Mouse (Mus musculus): ENCODE measurements around the gene Aurkb. TPM values are rescaled to one million over a fixed set of nuclear protein-coding genes. Genes with fewer than 3 reads are reported as not detected.
A peak's percentile ranks its signal among the peaks of the same experiment; 100 is the strongest.
"Not testable (repeated sequence)": the region's sequence is repeated elsewhere in the genome, so short reads cannot be mapped to it uniquely, and the experiment has no call there.

Aurkb gene
- under 1 TPM; 0.53 to 0.80 (median 0.62) TPM for total RNA-seq (2022)

- DNase-seq (ENCODE audit: low spot score in 2 of 2), result peak; percentile 50 to 61
Observed at GRCm38 (mm10) chr11:69045531-69046394, at the start of gene Aurkb. TSS of gene Aurkb (plus strand) at chr11:69045647.

- no peak for DNase-seq (ENCODE audit: low spot score in 2 of 2)
Observed at GRCm38 (mm10) chr11:68997080-68997479, 48.4 kb upstream of the Aurkb start.

- not testable (repeated sequence) for DNase-seq (ENCODE audit: low spot score in 2 of 2)
Observed at GRCm38 (mm10) chr11:69002782-69003181, 42.7 kb upstream of the Aurkb start.

GRCm38 (mm10) chr11:69003592-69003991 lies 41.9 kb upstream of the Aurkb start:
- DNase-seq (ENCODE audit: low spot score in 2 of 2), result no peak

GRCm38 (mm10) chr11:69005193-69005592 lies 40.3 kb upstream of the Aurkb start:
- no peak for DNase-seq (ENCODE audit: low spot score in 2 of 2)

- not testable (repeated sequence) for DNase-seq (ENCODE audit: low spot score in 2 of 2)
Observed at GRCm38 (mm10) chr11:69006575-69006974, 38.9 kb upstream of the Aurkb start.

GRCm38 (mm10) chr11:69008182-69009121 lies 37.0 kb upstream of the Aurkb start, which contains the start of gene Pfas:
TSS of gene Pfas (minus strand) at chr11:69008460.
- DNase-seq (ENCODE audit: low spot score in 2 of 2), result peak; percentile 87 to 88

- DNase-seq (ENCODE audit: low spot score in 2 of 2), result no peak
Observed at GRCm38 (mm10) chr11:69009508-69009907, 35.9 kb upstream of the Aurkb start.

- no peak for DNase-seq (ENCODE audit: low spot score in 2 of 2)
Observed at GRCm38 (mm10) chr11:69010400-69011323, 34.8 kb upstream of the Aurkb start.

GRCm38 (mm10) chr11:69011445-69011844 lies 34.0 kb upstream of the Aurkb start:
- not testable (repeated sequence) for DNase-seq (ENCODE audit: low spot score in 2 of 2)

- peak; percentile 67 to 84 for DNase-seq (ENCODE audit: low spot score in 2 of 2)
Observed at GRCm38 (mm10) chr11:69012071-69012601, 33.3 kb upstream of the Aurkb start.

- peak; percentile 79 to 84 for DNase-seq (ENCODE audit: low spot score in 2 of 2)
Observed at GRCm38 (mm10) chr11:69015644-69016441, 29.6 kb upstream of the Aurkb start, which contains the start of gene Ctc1. TSS of gene Ctc1 (plus strand) at chr11:69015911.

GRCm38 (mm10) chr11:69016755-69017154 lies 28.7 kb upstream of the Aurkb start:
- no peak for DNase-seq (ENCODE audit: low spot score in 2 of 2)

GRCm38 (mm10) chr11:69020691-69021090 lies 24.8 kb upstream of the Aurkb start:
- no peak for DNase-seq (ENCODE audit: low spot score in 2 of 2)

- no peak for DNase-seq (ENCODE audit: low spot score in 2 of 2)
Observed at GRCm38 (mm10) chr11:69026562-69026961, 18.9 kb upstream of the Aurkb start.

- no peak for DNase-seq (ENCODE audit: low spot score in 2 of 2)
Observed at GRCm38 (mm10) chr11:69028805-69029204, 16.6 kb upstream of the Aurkb start.

- no peak for DNase-seq (ENCODE audit: low spot score in 2 of 2)
Observed at GRCm38 (mm10) chr11:69033552-69033951, 11.9 kb upstream of the Aurkb start.

GRCm38 (mm10) chr11:69034585-69034984 lies 10.9 kb upstream of the Aurkb start:
- no peak for DNase-seq (ENCODE audit: low spot score in 2 of 2)

- DNase-seq (ENCODE audit: low spot score in 2 of 2), result no peak
Observed at GRCm38 (mm10) chr11:69035411-69035810, 10.0 kb upstream of the Aurkb start.

- DNase-seq (ENCODE audit: low spot score in 2 of 2), result peak; percentile 60 to 89
Observed at GRCm38 (mm10) chr11:69035849-69036248, 9.6 kb upstream of the Aurkb start.
